Mouse (Mus musculus): ENCODE data around the gene Slc16a4. TPM values are rescaled to one million over a fixed set of nuclear protein-coding genes. Genes with fewer than 3 reads are reported as not detected.

Slc16a4 gene
- polyA plus RNA-seq, 1 experiment: 0.14 TPM

DNA sequence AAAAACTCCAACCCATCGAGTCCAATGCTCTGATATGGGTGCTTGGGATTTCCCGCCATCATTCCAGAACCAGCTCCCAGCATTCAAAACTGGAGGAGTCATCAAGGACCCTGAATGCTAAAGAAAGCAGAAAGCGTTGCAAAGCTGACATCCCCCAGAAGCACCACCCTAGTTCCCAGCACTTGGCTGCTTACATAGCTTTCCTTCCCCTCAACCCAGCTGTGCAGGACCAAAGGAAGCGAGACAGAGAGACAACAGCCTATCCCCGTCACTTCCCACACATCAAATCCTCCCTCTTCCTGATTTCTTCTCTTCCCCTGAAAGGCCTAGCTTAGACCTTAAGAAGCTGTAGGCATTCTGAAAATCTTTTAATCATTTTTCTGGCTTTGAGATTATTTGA, 15.7 kb upstream of the Slc16a4 start:
- H3K79me2 ChIP-seq (ENCODE audit: control insufficient read depth, insufficient read depth): peaks cover 12% of the 10 kb centered on the region
- no peak overlapping the region for H3K4me2 ChIP-seq (ENCODE audit: low read depth)
- TF ChIP-seq MAX (IDR thresholded peaks at IDR 0.05; ENCODE audit: low read depth) (no peak), TCF12 (IDR thresholded peaks at IDR 0.05; ENCODE audit: insufficient read depth, poor library complexity, severe bottlenecking) (no peak), TCF3 (IDR thresholded peaks at IDR 0.05; ENCODE audit: insufficient read length, low read depth) (no peak), MYOG (IDR thresholded peaks at IDR 0.05; ENCODE audit: control insufficient read depth in 1 of 3, insufficient read depth in 1 of 3, insufficient read length in 2 of 3, low read depth in 2 of 3) (no peak), CEBPB (IDR thresholded peaks at IDR 0.05; ENCODE audit: insufficient read depth, poor library complexity, severe bottlenecking) (no peak), USF1 (IDR thresholded peaks at IDR 0.05; ENCODE audit: low read depth) (no peak), REST (IDR thresholded peaks at IDR 0.05; ENCODE audit: insufficient read depth, insufficient read length) (no peak), E2F4 (IDR thresholded peaks at IDR 0.05; ENCODE audit: insufficient read depth) (no peak), POLR2A (IDR thresholded peaks at IDR 0.05; ENCODE audit: insufficient read length, low read depth) (no peak), MYOD1 (IDR thresholded peaks at IDR 0.05; ENCODE audit: control insufficient read depth in 1 of 3, insufficient read length in 2 of 3, low read depth in 2 of 3) (no peak), SRF (IDR thresholded peaks at IDR 0.05; ENCODE audit: control insufficient read depth, insufficient read length, low read depth) (no peak), POLR2AphosphoS2 (IDR thresholded peaks at IDR 0.05; ENCODE audit: insufficient read length, low read depth) (no peak)
- no peak overlapping the region for H3ac ChIP-seq (ENCODE audit: control insufficient read depth, insufficient read length)
- H3K4me3 ChIP-seq: no peak overlapping the region
- no peaks in the 10 kb centered on the region for H3K27me3 ChIP-seq (ENCODE audit: control insufficient read depth, insufficient read depth, insufficient read length)
- no peaks in the 10 kb centered on the region for H3K36me3 ChIP-seq (ENCODE audit: control insufficient read depth, insufficient read depth)

DNA sequence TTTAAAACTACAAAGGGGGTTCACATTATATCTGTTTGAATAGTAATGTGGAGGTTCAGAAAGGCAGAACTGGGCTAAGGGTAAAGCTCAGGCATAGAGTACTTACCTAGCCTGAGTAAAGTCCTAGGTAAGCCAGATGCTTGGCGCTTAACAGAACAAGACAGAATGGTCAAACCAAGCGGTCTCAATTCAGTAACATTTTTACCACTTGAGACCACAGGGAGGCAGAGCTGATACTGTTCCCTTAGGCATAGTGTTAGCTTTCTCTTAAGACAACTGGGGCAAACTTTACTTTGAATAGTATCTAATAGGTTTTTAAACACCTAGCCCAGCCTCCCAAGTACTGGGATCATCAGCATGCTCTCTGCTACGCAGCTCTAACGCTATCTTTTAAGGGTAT, 15.0 kb upstream of the Slc16a4 start:
- TF ChIP-seq TCF12 (IDR thresholded peaks at IDR 0.05; ENCODE audit: insufficient read depth, poor library complexity, severe bottlenecking) (no peak), MYOG (IDR thresholded peaks at IDR 0.05; ENCODE audit: control insufficient read depth in 1 of 3, insufficient read depth in 1 of 3, insufficient read length in 2 of 3, low read depth in 2 of 3) (no peak), POLR2AphosphoS2 (IDR thresholded peaks at IDR 0.05; ENCODE audit: insufficient read length, low read depth) (no peak), SRF (IDR thresholded peaks at IDR 0.05; ENCODE audit: control insufficient read depth, insufficient read length, low read depth) (no peak), CEBPB (IDR thresholded peaks at IDR 0.05; ENCODE audit: insufficient read depth, poor library complexity, severe bottlenecking) (no peak)
- H3K79me2 ChIP-seq (ENCODE audit: control insufficient read depth, insufficient read depth): peaks cover 12% of the 10 kb centered on the region

DNA sequence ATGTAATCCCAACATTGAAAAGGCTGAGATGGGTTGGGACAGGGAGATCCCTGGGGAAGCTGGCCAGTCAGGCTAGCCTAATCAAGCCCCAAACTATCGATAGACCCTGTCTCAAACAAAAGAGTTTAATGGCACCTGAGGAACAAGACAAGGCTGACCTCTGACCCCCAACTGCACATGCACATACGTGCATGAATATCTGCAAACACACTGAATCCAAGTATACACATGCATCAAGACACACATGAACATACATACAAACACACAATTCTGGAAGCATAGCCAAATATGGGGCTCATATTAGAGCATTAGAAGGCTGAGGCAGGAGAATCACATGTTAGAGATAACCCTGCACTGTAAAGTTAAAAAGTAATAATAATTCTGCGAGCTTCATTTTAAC, 14.4 kb upstream of the Slc16a4 start:
- Histone ChIP-seq H3K4me2 (ENCODE audit: low read depth) (no peak overlapping the region), H3K27me3 (ENCODE audit: control insufficient read depth, insufficient read depth, insufficient read length) (no peaks in the 10 kb centered on the region), H3ac (ENCODE audit: control insufficient read depth, insufficient read length) (no peak overlapping the region), H3K79me2 (ENCODE audit: control insufficient read depth, insufficient read depth) (peaks cover 12% of the 10 kb centered on the region), H3K4me3 (no peak overlapping the region), H3K36me3 (ENCODE audit: control insufficient read depth, insufficient read depth) (no peaks in the 10 kb centered on the region)
- TF ChIP-seq TCF3 (IDR thresholded peaks at IDR 0.05; ENCODE audit: insufficient read length, low read depth) (no peak), E2F4 (IDR thresholded peaks at IDR 0.05; ENCODE audit: insufficient read depth) (no peak), POLR2AphosphoS2 (IDR thresholded peaks at IDR 0.05; ENCODE audit: insufficient read length, low read depth) (no peak), SRF (IDR thresholded peaks at IDR 0.05; ENCODE audit: control insufficient read depth, insufficient read length, low read depth) (no peak), MAX (IDR thresholded peaks at IDR 0.05; ENCODE audit: low read depth) (no peak), USF1 (IDR thresholded peaks at IDR 0.05; ENCODE audit: low read depth) (no peak), REST (IDR thresholded peaks at IDR 0.05; ENCODE audit: insufficient read depth, insufficient read length) (no peak), MYOD1 (IDR thresholded peaks at IDR 0.05; ENCODE audit: control insufficient read depth in 1 of 3, insufficient read length in 2 of 3, low read depth in 2 of 3) (no peak)

More for the DNA sequence above, 15.0 kb upstream of the Slc16a4 start:
- Histone ChIP-seq H3ac (ENCODE audit: control insufficient read depth, insufficient read length) (no peak overlapping the region), H3K27me3 (ENCODE audit: control insufficient read depth, insufficient read depth, insufficient read length) (no peaks in the 10 kb centered on the region), H3K4me3 (no peak overlapping the region), H3K4me2 (ENCODE audit: low read depth) (no peak overlapping the region), H3K36me3 (ENCODE audit: control insufficient read depth, insufficient read depth) (no peaks in the 10 kb centered on the region)

GRCm38 (mm10) chr3:107278479-107279269, 12.4 kb upstream of the Slc16a4 start, which contains the start of gene Lamtor5:
TSS of gene Lamtor5 (plus strand) at chr3:107278858.
- peak within 1 kb of the TSS; percentile 60 for H3ac ChIP-seq (ENCODE audit: control insufficient read depth, insufficient read length)
- no peak for TF ChIP-seq MAX (IDR thresholded peaks at IDR 0.05; ENCODE audit: low read depth)
- TF ChIP-seq POLR2A (IDR thresholded peaks at IDR 0.05; ENCODE audit: insufficient read length, low read depth): peak; percentile 48
- no peak for TF ChIP-seq REST (IDR thresholded peaks at IDR 0.05; ENCODE audit: insufficient read depth, insufficient read length)
- TF ChIP-seq MYOG (IDR thresholded peaks at IDR 0.05; ENCODE audit: control insufficient read depth in 1 of 3, insufficient read depth in 1 of 3, insufficient read length in 2 of 3, low read depth in 2 of 3): no peak
- TF ChIP-seq USF1 (IDR thresholded peaks at IDR 0.05; ENCODE audit: low read depth): peak; percentile 95
- no peak for TF ChIP-seq E2F4 (IDR thresholded peaks at IDR 0.05; ENCODE audit: insufficient read depth)
- no peak for TF ChIP-seq TCF3 (IDR thresholded peaks at IDR 0.05; ENCODE audit: insufficient read length, low read depth)
- peak; percentile 41 for TF ChIP-seq POLR2AphosphoS2 (IDR thresholded peaks at IDR 0.05; ENCODE audit: insufficient read length, low read depth)
- peaks cover 8% of the 10 kb centered on the region for H3K36me3 ChIP-seq (ENCODE audit: control insufficient read depth, insufficient read depth)
- peak within 1 kb of the TSS; percentile 59 for H3K4me3 ChIP-seq
- no peaks in the 10 kb centered on the region for H3K27me3 ChIP-seq (ENCODE audit: control insufficient read depth, insufficient read depth, insufficient read length)
- H3K79me2 ChIP-seq (ENCODE audit: control insufficient read depth, insufficient read depth): peaks cover 12% of the 10 kb centered on the region
- H3K4me2 ChIP-seq (ENCODE audit: low read depth): peak within 1 kb of the TSS; percentile 96

DNA sequence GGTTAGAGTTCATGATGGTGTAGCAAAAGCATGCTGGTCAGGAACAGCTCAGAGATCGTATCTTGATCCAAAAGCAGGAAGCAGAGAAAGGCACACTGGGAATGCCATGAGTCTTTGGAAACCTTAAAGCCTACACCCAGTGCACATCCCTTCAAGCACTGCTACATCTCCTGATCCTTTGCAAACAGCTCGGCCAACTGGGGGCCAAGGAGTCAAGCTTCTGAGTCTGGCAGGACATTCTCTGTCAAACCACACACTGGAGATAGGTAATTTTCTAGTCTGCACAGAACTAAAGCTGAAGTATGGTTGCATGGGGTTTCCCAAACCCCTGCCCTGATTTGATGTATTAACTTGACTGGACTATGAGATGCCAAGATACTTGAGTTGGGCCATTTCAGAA, 4.9 kb upstream of the Slc16a4 start:
- H3K27me3 ChIP-seq (ENCODE audit: control insufficient read depth, insufficient read depth, insufficient read length): no peaks in the 10 kb centered on the region
- peaks cover 25% of the 10 kb centered on the region for H3K36me3 ChIP-seq (ENCODE audit: control insufficient read depth, insufficient read depth)
- no peak overlapping the region for H3K4me3 ChIP-seq
- no peak overlapping the region for H3K4me2 ChIP-seq (ENCODE audit: low read depth)
- TF ChIP-seq POLR2A (IDR thresholded peaks at IDR 0.05; ENCODE audit: insufficient read length, low read depth) (no peak), SRF (IDR thresholded peaks at IDR 0.05; ENCODE audit: control insufficient read depth, insufficient read length, low read depth) (no peak), MYOD1 (IDR thresholded peaks at IDR 0.05; ENCODE audit: control insufficient read depth in 1 of 3, insufficient read length in 2 of 3, low read depth in 2 of 3) (no peak), REST (IDR thresholded peaks at IDR 0.05; ENCODE audit: insufficient read depth, insufficient read length) (no peak), E2F4 (IDR thresholded peaks at IDR 0.05; ENCODE audit: insufficient read depth) (no peak), MAX (IDR thresholded peaks at IDR 0.05; ENCODE audit: low read depth) (no peak), USF1 (IDR thresholded peaks at IDR 0.05; ENCODE audit: low read depth) (no peak), TCF3 (IDR thresholded peaks at IDR 0.05; ENCODE audit: insufficient read length, low read depth) (no peak), TCF12 (IDR thresholded peaks at IDR 0.05; ENCODE audit: insufficient read depth, poor library complexity, severe bottlenecking) (no peak), POLR2AphosphoS2 (IDR thresholded peaks at IDR 0.05; ENCODE audit: insufficient read length, low read depth) (no peak), MYOG (IDR thresholded peaks at IDR 0.05; ENCODE audit: control insufficient read depth in 1 of 3, insufficient read depth in 1 of 3, insufficient read length in 2 of 3, low read depth in 2 of 3) (no peak), CEBPB (IDR thresholded peaks at IDR 0.05; ENCODE audit: insufficient read depth, poor library complexity, severe bottlenecking) (no peak)
- H3K79me2 ChIP-seq (ENCODE audit: control insufficient read depth, insufficient read depth): no peaks in the 10 kb centered on the region
- H3ac ChIP-seq (ENCODE audit: control insufficient read depth, insufficient read length): no peak overlapping the region

All from myocyte (in vitro differentiated cells).